13 mouse cellular contexts compared by ENCODE assay signal in the genomic region with DNA sequence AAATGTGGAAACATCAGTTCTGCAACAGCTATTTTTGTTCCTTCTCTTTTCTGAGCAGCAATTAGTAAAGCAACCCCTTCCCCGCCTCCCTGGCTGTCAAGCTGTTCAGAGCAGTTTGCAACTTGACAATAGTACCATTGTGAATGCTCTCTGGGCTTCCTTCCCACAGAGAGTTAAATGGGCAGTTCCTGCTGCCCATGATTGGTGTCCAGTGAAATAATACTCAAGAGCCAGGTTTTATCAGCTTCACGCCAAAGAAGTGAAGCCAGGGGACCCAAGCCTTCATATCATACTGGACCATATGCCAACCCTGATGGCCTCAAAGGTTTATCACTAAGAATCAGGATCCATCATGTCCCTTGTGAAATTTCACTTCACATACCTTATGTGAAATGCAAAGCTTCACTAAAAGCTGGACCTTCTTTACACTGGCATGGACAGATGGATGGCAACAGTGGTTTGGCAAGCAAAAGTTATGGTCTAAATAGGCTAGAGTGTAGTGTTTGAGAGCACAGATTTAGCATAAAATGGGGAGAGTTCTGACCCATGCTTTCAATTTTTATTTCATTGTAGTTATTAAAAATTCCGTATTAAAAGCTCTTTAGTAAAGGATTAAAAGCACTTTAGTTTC. TPM values are rescaled to one million over a fixed set of nuclear protein-coding genes. Genes with fewer than 3 reads are reported as not detected.
DNase-seq lines count a peak whose midpoint lies in the region; ATAC-seq and TF ChIP-seq lines count a peak whose summit lies in the region.
"Had no signal": no experiment of that assay in that cellular context is flagged by ENCODE, and none has a peak within 500 bp of the region (broad histone marks: within the 10 kb centered on the region; RNA-seq: fewer than 3 reads in every experiment).

No protein-coding gene starts in this region.

- H3K9me3 ChIP-seq in hindbrain, embryonic 10.5 days = no peaks in the 10 kb centered on the region
- H3K9me3 ChIP-seq in hindbrain, embryonic 13.5 days = no peaks in the 10 kb centered on the region
- H3K9me3 ChIP-seq in hindbrain, postnatal 0 days (ENCODE audit: low read length) = no peaks in the 10 kb centered on the region
- no peaks in the 10 kb centered on the region for H3K9me3 ChIP-seq in midbrain, postnatal 0 days (ENCODE audit: low read length)

- H3K27ac ChIP-seq in hindbrain, embryonic 10.5 days = no peak overlapping the region; the same call in 1 of the 2 replicates
- H3K27ac ChIP-seq in hindbrain, embryonic 13.5 days = no peak overlapping the region
- peak overlapping the region; percentile 60 for H3K27ac ChIP-seq in hindbrain, postnatal 0 days
- no peak overlapping the region for H3K27ac ChIP-seq in midbrain, postnatal 0 days (ENCODE audit: low read depth, low read length)

- WGBS in hindbrain, embryonic 10.5 days = 33% methylated on average over 3 of the region's 3 CpGs
- WGBS in hindbrain, embryonic 13.5 days = 31% methylated on average over 3 of the region's 3 CpGs
- 34% methylated on average over 3 of the region's 3 CpGs for WGBS in hindbrain, postnatal 0 days
- WGBS in midbrain, postnatal 0 days = 40% methylated on average over 3 of the region's 3 CpGs

- H3K27me3 ChIP-seq in hindbrain, embryonic 10.5 days (ENCODE audit: insufficient read depth, poor library complexity, severe bottlenecking) = peaks cover 4% of the 10 kb centered on the region; the same call in 1 of the 2 replicates
- H3K27me3 ChIP-seq in hindbrain, embryonic 13.5 days = peaks cover 4% of the 10 kb centered on the region; the same call in 1 of the 2 replicates
- no peaks in the 10 kb centered on the region for H3K27me3 ChIP-seq in hindbrain, postnatal 0 days (ENCODE audit: insufficient read depth, low read length)
- H3K27me3 ChIP-seq in midbrain, postnatal 0 days (ENCODE audit: insufficient read depth, low read length) = no peaks in the 10 kb centered on the region

- H3K36me3 ChIP-seq in hindbrain, embryonic 10.5 days = no peaks in the 10 kb centered on the region
- no peaks in the 10 kb centered on the region for H3K36me3 ChIP-seq in hindbrain, embryonic 13.5 days
- no peaks in the 10 kb centered on the region for H3K36me3 ChIP-seq in hindbrain, postnatal 0 days (ENCODE audit: insufficient read depth, low read length)
- H3K36me3 ChIP-seq in midbrain, postnatal 0 days (ENCODE audit: insufficient read depth, low read length) = no peaks in the 10 kb centered on the region

- H3K4me1 ChIP-seq in hindbrain, embryonic 10.5 days (replicated peaks) = peaks cover 15% of the 10 kb centered on the region
- no peaks in the 10 kb centered on the region; the same call in 1 of the 2 replicates for H3K4me1 ChIP-seq in hindbrain, embryonic 13.5 days (replicated peaks)
- H3K4me1 ChIP-seq in hindbrain, postnatal 0 days (ENCODE audit: insufficient read depth, low read length) = 0 out of 2 replicates have a peak, but pooled peaks cover 4% of the 10 kb centered on the region
- H3K4me1 ChIP-seq in midbrain, postnatal 0 days (ENCODE audit: insufficient read depth, low read length) = no peaks in the 10 kb centered on the region

- no peak overlapping the region for H3K4me2 ChIP-seq in hindbrain, embryonic 13.5 days
- H3K4me2 ChIP-seq in hindbrain, postnatal 0 days (ENCODE audit: low read depth, low read length) = no peak overlapping the region
- no peak overlapping the region for H3K4me2 ChIP-seq in midbrain, postnatal 0 days (ENCODE audit: low read depth, low read length, poor library complexity, severe bottlenecking)

- no peak for TF ChIP-seq CTCF in hindbrain, postnatal 0 days (IDR thresholded peaks at IDR 0.05; ENCODE audit: low read depth)
- no peak for TF ChIP-seq CTCF in midbrain, postnatal 0 days (IDR thresholded peaks at IDR 0.05)

- no peak; the same call in 1 of the 2 replicates for ATAC-seq in hindbrain, embryonic 13.5 days (ENCODE audit: low FRiP score)
- ATAC-seq in hindbrain, postnatal 0 days = peak; percentile 81
- ATAC-seq in midbrain, postnatal 0 days (ENCODE audit: low FRiP score) = no peak

- DNase-seq in hindbrain, embryonic 10.5 days (ENCODE audit: low spot score) = peak; percentile 20
- peak; percentile 69 for DNase-seq in embryo, embryonic 10.5 days (ENCODE audit: low spot score)
- DNase-seq in hindbrain, postnatal 0 days (ENCODE audit: low spot score) = peak; percentile 69
- DNase-seq in midbrain, postnatal 0 days (ENCODE audit: low spot score) = peak; percentile 75
- no peak for DNase-seq in adrenal gland, adult 8-10 months
- DNase-seq in spleen, adult 12 weeks (ENCODE audit: low spot score) = no peak
- DNase-seq in right cerebral cortex, adult 2 months (ENCODE audit: low spot score in 2 of 2) = no peak
- DNase-seq: B cell, adult 2 months; kidney, adult 8-10 months had no signal

- no peak overlapping the region for H3K4me3 ChIP-seq in hindbrain, embryonic 10.5 days
- H3K4me3 ChIP-seq in hindbrain, embryonic 13.5 days = no peak overlapping the region
- no peak overlapping the region for H3K4me3 ChIP-seq in hindbrain, postnatal 0 days (ENCODE audit: low read length)
- no peak overlapping the region for H3K4me3 ChIP-seq in midbrain, postnatal 0 days (ENCODE audit: low read depth, low read length)
- H3K4me3 ChIP-seq: myocyte had no signal

- no peak overlapping the region for H3K9ac ChIP-seq in hindbrain, embryonic 13.5 days
- H3K9ac ChIP-seq in hindbrain, postnatal 0 days (replicated peaks; ENCODE audit: low read length) = no peak overlapping the region
- H3K9ac ChIP-seq in midbrain, postnatal 0 days (replicated peaks; ENCODE audit: low read length, poor library complexity, severe bottlenecking) = no peak overlapping the region

RNA-seq across cellular contexts. Expression of gene Insm2, which starts 23.5 kb away (rescaled TPM):
- polyA plus RNA-seq in hindbrain, embryonic 10.5 days (2016; fragmentation: Nextera tagmentation; extraction: Ambion mirVana) = 0.47 and 0.99 TPM in 2 replicates
- 1.2 and 2.8 TPM in 2 replicates for polyA plus RNA-seq in hindbrain, embryonic 13.5 days (2015; fragmentation: Nextera tagmentation; extraction: Ambion mirVana)
- 3.9 and 8.3 TPM in 2 replicates for total RNA-seq in hindbrain, postnatal 0 days (2014; rRNA removed)
- 2.5 and 2.7 TPM in 2 replicates for polyA plus RNA-seq in hindbrain, postnatal 0 days (2015; fragmentation: Nextera tagmentation; extraction: Ambion mirVana)
- 0.66 and 1.5 TPM in 2 replicates for total RNA-seq in midbrain, postnatal 0 days (2014; rRNA removed)
- 0.59 and 1.1 TPM in 2 replicates for polyA plus RNA-seq in midbrain, postnatal 0 days (2015; fragmentation: Nextera tagmentation; extraction: Ambion mirVana)
- total RNA-seq in adrenal gland, adult 8-10 months (2022) = 1 to 10 TPM; 2.6 to 6.4 (median 4.8) TPM
- total RNA-seq: liver, adult 2 months had no signal
- polyA plus RNA-seq: heart, embryonic 14.5 days; liver, adult 2 months; myocyte had no signal

RNA-seq across cellular contexts. Expression of gene Aldoart2, which starts 57.7 kb away (rescaled TPM):
- polyA plus RNA-seq in hindbrain, embryonic 10.5 days (2016; fragmentation: Nextera tagmentation; extraction: Ambion mirVana) = not detected in 2 replicates
- not detected in 2 replicates for polyA plus RNA-seq in hindbrain, embryonic 13.5 days (2015; fragmentation: Nextera tagmentation; extraction: Ambion mirVana)
- total RNA-seq in hindbrain, postnatal 0 days (2014; rRNA removed) = 0.10 TPM in 1 of 2 replicates, not detected in the other
- 0.16 and 0.20 TPM in 2 replicates for polyA plus RNA-seq in hindbrain, postnatal 0 days (2015; fragmentation: Nextera tagmentation; extraction: Ambion mirVana)
- total RNA-seq in midbrain, postnatal 0 days (2014; rRNA removed) = 0.14 TPM in 1 of 2 replicates, not detected in the other
- polyA plus RNA-seq in midbrain, postnatal 0 days (2015; fragmentation: Nextera tagmentation; extraction: Ambion mirVana) = 0.10 TPM in 1 of 2 replicates, not detected in the other
- total RNA-seq in adrenal gland, adult 8-10 months (2022) = not detected
- total RNA-seq: liver, adult 2 months had no signal
- polyA plus RNA-seq: liver, adult 2 months had no signal

Comparison
In these comparisons a context has a peak if more than half of its experiments do, and no peak if none do; other contexts are left out.
1. DNase-seq: peak in hindbrain, embryonic 10.5 days (single experiment), embryo, embryonic 10.5 days (single experiment), hindbrain, postnatal 0 days (single experiment) and midbrain, postnatal 0 days (single experiment); none in adrenal gland, adult 8-10 months (single experiment), spleen, adult 12 weeks (single experiment) and right cerebral cortex, adult 2 months (0 of 2).